10 mouse cellular contexts compared by ENCODE assay signal in the genomic region with DNA sequence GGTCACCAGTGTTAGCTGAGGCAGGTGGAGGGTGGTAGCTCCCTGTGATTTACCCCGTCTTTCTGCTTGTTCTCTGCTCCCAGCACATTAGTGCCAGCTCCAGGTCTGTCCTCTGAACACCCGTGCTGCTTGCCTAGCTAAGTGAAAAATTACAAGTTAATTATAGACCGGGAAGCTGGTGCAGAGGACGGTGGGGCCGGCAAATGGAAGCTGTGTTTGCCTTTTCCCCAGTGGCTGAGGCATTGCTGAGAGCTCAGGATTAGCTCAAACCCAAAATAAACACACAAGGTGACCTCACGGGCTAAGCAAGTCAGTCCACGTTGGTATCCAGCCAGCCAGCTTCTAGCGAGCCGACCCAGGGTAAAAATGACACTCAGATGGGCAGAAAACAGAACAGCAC. TPM values are rescaled to one million over a fixed set of nuclear protein-coding genes. Genes with fewer than 3 reads are reported as not detected.
A peak's percentile ranks its signal among the peaks of the same experiment; 100 is the strongest.
DNase-seq lines count a peak whose midpoint lies in the region; ATAC-seq lines count a peak whose summit lies in the region.
"Had no signal": no experiment of that assay in that cellular context is flagged by ENCODE, and none has a peak within 500 bp of the region (broad histone marks: within the 10 kb centered on the region; RNA-seq: fewer than 3 reads in every experiment).

No protein-coding gene starts in this region.

- intact Hi-C loops in heart, postnatal 25 days (cut with DNase I), result no loop called here

- H3K36me3 ChIP-seq in embryonic facial prominence, embryonic 10.5 days (replicated peaks), result peaks cover 19% of the 10 kb centered on the region
- no peaks in the 10 kb centered on the region for H3K36me3 ChIP-seq in forebrain, embryonic 16.5 days (ENCODE audit: control insufficient read depth, insufficient read depth)

- DNase-seq in brain, adult 2 months (ENCODE audit: low read depth, low spot score), result peak; percentile 70
- peak; percentile 33 for DNase-seq in embryonic facial prominence, embryonic 10.5 days (ENCODE audit: low spot score)
- DNase-seq in heart, postnatal 25 days (ENCODE audit: low spot score), result peak; percentile 20
- peak; percentile 79 to 88 for DNase-seq in kidney, postnatal 36 days
- no peak for DNase-seq in right cerebral cortex, postnatal 25 days
- DNase-seq in urinary bladder, postnatal 36 days (ENCODE audit: low spot score in 2 of 2), result no peak

- H3K4me3 ChIP-seq in embryonic facial prominence, embryonic 10.5 days, result no peak overlapping the region
- no peak overlapping the region for H3K4me3 ChIP-seq in forebrain, embryonic 16.5 days (replicated peaks; ENCODE audit: low read length)

- no peaks in the 10 kb centered on the region for H3K27me3 ChIP-seq in embryonic facial prominence, embryonic 10.5 days (replicated peaks; ENCODE audit: low read depth, poor library complexity, severe bottlenecking)
- H3K27me3 ChIP-seq in forebrain, embryonic 16.5 days (replicated peaks; ENCODE audit: control insufficient read depth, insufficient read depth, low read length), result no peaks in the 10 kb centered on the region

- H3K4me2 ChIP-seq in forebrain, embryonic 16.5 days (ENCODE audit: low read length), result no peak overlapping the region

- H3K27ac ChIP-seq in embryonic facial prominence, embryonic 10.5 days (replicated peaks), result no peak overlapping the region
- no peak overlapping the region for H3K27ac ChIP-seq in forebrain, embryonic 16.5 days (ENCODE audit: low read length)

- ATAC-seq in erythroid progenitor cell, adult 5-6 weeks (replicated peaks; ENCODE audit: low FRiP score, poor library complexity, severe bottlenecking), result no peak
- ATAC-seq in forebrain, embryonic 16.5 days, result no peak

- H3K9me3 ChIP-seq in embryonic facial prominence, embryonic 10.5 days, result no peaks in the 10 kb centered on the region
- H3K9me3 ChIP-seq in forebrain, embryonic 16.5 days (ENCODE audit: control insufficient read depth, low read length), result no peaks in the 10 kb centered on the region

- H3K9ac ChIP-seq in forebrain, embryonic 16.5 days (replicated peaks; ENCODE audit: low read depth, low read length), result no peak overlapping the region

- 38% methylated on average over 9 of the region's 9 CpGs for WGBS in embryonic facial prominence, embryonic 10.5 days
- WGBS in forebrain, embryonic 16.5 days, result 65% methylated on average over 9 of the region's 9 CpGs

- H3K4me1 ChIP-seq in embryonic facial prominence, embryonic 10.5 days, result peaks cover 56% of the 10 kb centered on the region
- 0 out of 2 replicates have a peak, but pooled peaks cover 8% of the 10 kb centered on the region for H3K4me1 ChIP-seq in forebrain, embryonic 16.5 days (replicated peaks; ENCODE audit: control insufficient read depth, insufficient read depth, low read length)

RNA-seq across cellular contexts. Expression of gene Tcp10a, which starts 51.4 kb away (rescaled TPM):
- polyA plus RNA-seq in embryonic facial prominence, embryonic 10.5 days (2016; fragmentation: Nextera tagmentation; extraction: Ambion mirVana), result not detected in 2 replicates
- not detected for total RNA-seq in heart, postnatal 25 days (2021)
- not detected in 2 replicates for total RNA-seq in erythroid progenitor cell, adult 5-6 weeks (2015; ENCODE audit: low replicate concordance)
- not detected in 2 replicates for total RNA-seq in erythroid progenitor cell, adult 5-6 weeks (2017; ENCODE audit: low replicate concordance)
- polyA plus RNA-seq in forebrain, embryonic 16.5 days (2015; fragmentation: Nextera tagmentation; extraction: Ambion mirVana), result not detected in 2 replicates
- total RNA-seq: hematopoietic stem cell, adult 5-6 weeks had no signal
- polyA plus RNA-seq: small intestine, adult 2 months had no signal

Comparison
In these comparisons a context has a peak if more than half of its experiments do, and no peak if none do; other contexts are left out.
1. DNase-seq: peak in brain, adult 2 months (single experiment), embryonic facial prominence, embryonic 10.5 days (single experiment), heart, postnatal 25 days (single experiment) and kidney, postnatal 36 days (2 of 2); none in right cerebral cortex, postnatal 25 days (single experiment) and urinary bladder, postnatal 36 days (0 of 2).